Mouse (Mus musculus) embryonic facial prominence, embryonic 11.5 days (tissue): ENCODE data around the gene Mcpt2. TPM values are rescaled to one million over a fixed set of nuclear protein-coding genes. Genes with fewer than 3 reads are reported as not detected.

ENCODE experiments used
- microRNA-seq: library from miRNA; unstranded; fragments of <30 nt; microRNA quantifications from one replicate; pipeline ENCODE4, GENCODE M21; 2016; ENCODE audit warnings: borderline number of aligned reads
- polyA plus RNA-seq: library from polyadenylated mRNA; unstranded; fragments of >200 nt; fragmentation: Nextera tagmentation; extraction: Ambion mirVana; gene quantifications from 2 replicates; pipeline ENCODE4 v1.2.1, GENCODE M21; 2014

Gene Mcpt2
- polyA plus RNA-seq, 1 experiment from 2014 or later: not detected

Small RNAs within 50 kb of the gene (microRNA-seq; reads per million reads assigned to microRNA genes)
- not detected for gene Mir6949

Other genes with a start within 250 kb of the Mcpt2 start
- 53.7 and 61.6 TPM in 2 replicates for gene Nfatc4, start 218.9 kb upstream of the Mcpt2 start, polyA plus RNA-seq
- gene Nynrin, start 188.0 kb upstream of the Mcpt2 start, polyA plus RNA-seq: 13.6 and 19.4 TPM in 2 replicates
- gene Cbln3, start 157.6 kb upstream of the Mcpt2 start, polyA plus RNA-seq: 0.07 and 0.17 TPM in 2 replicates
- 10.4 and 11.9 TPM in 2 replicates for gene Khnyn, start 157.1 kb upstream of the Mcpt2 start, polyA plus RNA-seq
- 55.7 and 59.4 TPM in 2 replicates for gene Sdr39u1, start 141.7 kb upstream of the Mcpt2 start, polyA plus RNA-seq
- gene Cma1, start 97.4 kb upstream of the Mcpt2 start, polyA plus RNA-seq: not detected in 2 replicates
- gene Cma2, start 91.1 kb upstream of the Mcpt2 start, polyA plus RNA-seq: not detected in 2 replicates
- gene Mcpt1, start 24.1 kb upstream of the Mcpt2 start, polyA plus RNA-seq: not detected in 2 replicates
- not detected in 2 replicates for gene Mcpt9, start 11.5 kb upstream of the Mcpt2 start, polyA plus RNA-seq
- not detected in 2 replicates for gene Mcpt4, start 20.3 kb downstream of the Mcpt2 start, polyA plus RNA-seq
- gene Mcpt8, start 43.2 kb downstream of the Mcpt2 start, polyA plus RNA-seq: not detected in 2 replicates
- not detected in 2 replicates for gene Ctsg, start 60.5 kb downstream of the Mcpt2 start, polyA plus RNA-seq
- not detected in 2 replicates for gene Gzme, start 78.6 kb downstream of the Mcpt2 start, polyA plus RNA-seq
- gene Gzmd, start 90.6 kb downstream of the Mcpt2 start, polyA plus RNA-seq: not detected in 2 replicates
- gene Gzmg, start 117.5 kb downstream of the Mcpt2 start, polyA plus RNA-seq: not detected in 2 replicates
- gene Gzmn, start 132.6 kb downstream of the Mcpt2 start, polyA plus RNA-seq: not detected in 2 replicates
- not detected in 2 replicates for gene Gzmf, start 169.4 kb downstream of the Mcpt2 start, polyA plus RNA-seq
- not detected in 2 replicates for gene Gzmc, start 192.6 kb downstream of the Mcpt2 start, polyA plus RNA-seq
- not detected in 2 replicates for gene Gzmb, start 220.2 kb downstream of the Mcpt2 start, polyA plus RNA-seq